Mouse (Mus musculus): ENCODE data around the gene Cltc.
"Not testable (repeated sequence)": the region's sequence is repeated elsewhere in the genome, so short reads cannot be mapped to it uniquely, and the experiment has no call there.

The Cltc gene

DNA sequence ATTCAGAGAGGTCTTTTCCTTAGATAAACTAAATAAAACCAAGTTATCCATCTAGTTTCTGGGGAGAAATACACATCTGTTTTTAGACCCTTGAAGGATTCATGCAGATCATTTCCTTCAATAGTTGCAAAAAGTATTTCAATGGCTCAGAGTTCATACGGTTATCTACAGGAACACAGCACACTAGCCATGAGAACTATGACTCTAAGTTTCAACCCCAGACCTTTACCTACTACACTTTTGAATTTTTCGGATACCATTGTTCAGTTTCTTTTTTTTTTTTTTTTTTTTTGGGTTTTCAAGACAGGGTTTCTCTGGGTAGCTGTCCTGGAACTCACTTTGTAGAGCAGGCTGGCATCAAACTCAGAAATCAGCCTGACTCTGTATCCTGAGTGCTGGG is 17.9 kb downstream of the Cltc start:
- no peak for DNase-seq (ENCODE audit: low read depth in 1 of 2, low spot score in 2 of 2)

DNA sequence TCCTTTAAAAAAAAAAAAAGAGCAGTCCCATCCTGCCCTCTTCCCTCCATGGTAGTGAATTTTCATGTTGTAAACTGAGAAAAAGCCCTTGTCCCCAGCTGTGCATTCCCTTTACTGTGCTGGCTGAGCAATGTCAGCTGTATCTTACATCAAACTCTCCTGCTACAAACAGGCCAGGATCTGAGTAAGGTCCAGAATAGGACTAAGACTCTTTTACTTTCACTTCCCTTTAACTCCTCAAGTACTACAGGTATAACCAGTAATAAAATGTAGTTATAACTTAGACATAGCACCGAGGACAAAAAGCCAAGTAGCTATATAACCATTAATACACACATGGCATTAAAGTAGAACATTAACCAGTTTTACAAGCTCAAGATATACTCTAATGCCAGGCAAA is 18.4 kb downstream of the Cltc start:
- no peak for DNase-seq (ENCODE audit: low read depth in 1 of 2, low spot score in 2 of 2)

DNA sequence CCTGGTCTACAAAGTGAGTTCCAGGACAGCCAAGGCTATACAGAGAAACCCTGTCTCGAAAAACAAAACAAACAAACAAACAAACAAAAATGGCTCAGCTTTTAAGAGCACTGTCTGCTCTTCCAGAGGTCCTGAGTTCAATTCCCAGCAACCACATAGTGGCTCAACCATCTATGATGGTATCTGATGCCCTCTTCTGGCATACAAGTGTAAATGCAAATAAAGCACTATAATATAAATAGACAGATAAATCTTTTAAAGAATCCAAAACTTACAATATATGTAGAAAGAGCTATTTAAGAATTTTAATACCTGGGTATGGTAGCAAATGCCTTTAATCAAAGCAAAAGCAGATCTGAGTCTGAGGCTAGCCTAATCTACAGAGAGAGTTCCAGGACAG is 19.1 kb downstream of the Cltc start:
- not testable (repeated sequence) for DNase-seq (ENCODE audit: low read depth in 1 of 2, low spot score in 2 of 2)

DNA sequence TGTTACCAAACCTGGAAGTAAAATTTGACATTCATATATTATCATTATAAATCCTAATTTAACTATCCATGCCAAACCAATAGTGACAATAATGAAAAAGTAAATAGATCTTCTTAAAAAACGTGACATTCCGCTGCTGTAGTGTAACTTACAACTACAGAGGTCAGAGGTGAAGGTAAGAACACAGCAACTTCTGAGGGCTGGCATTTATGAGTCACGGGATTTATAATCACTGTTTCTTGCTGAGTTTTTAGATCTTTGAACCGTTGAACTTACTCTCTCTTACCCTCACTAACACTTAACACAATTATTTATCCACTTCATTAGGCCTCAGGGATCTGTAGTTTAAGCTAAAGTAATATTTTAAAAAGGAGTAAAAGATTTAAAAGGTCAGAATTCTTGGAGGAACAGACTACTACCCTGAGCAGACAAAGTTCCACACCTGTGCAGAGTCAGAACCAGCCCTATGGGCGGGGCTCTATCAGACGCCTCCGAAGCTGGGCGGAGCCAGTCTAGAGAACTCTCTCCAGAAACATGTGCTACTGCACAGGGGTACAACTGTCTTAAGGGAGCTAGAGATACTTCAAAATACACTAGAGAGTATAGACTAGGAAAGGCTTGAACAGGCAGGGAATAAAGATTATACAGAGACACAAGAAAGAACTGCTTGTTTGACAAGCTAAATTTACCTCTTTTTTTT is 19.9 kb downstream of the Cltc start:
- no peak for DNase-seq (ENCODE audit: low read depth in 1 of 2, low spot score in 2 of 2)

DNA sequence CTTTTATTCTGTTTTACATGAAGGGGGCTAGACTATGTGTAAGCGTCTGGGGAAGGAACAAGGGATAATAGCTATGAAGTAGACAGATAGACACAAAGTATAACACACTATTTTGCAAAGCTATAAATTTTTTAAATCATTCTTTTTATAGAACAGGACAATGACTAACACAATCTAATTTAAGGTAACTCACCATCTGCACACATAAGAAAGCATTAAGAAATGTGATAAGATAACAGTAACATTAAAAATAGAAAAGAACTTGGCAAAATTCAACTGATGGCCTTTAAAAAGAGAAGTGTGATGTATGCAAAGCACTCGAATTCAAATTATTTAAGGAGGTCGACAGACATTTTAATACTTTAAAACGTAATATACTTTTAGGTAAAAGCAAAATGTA is 22.4 kb downstream of the Cltc start:
- no peak for DNase-seq (ENCODE audit: low read depth in 1 of 2, low spot score in 2 of 2)

DNA sequence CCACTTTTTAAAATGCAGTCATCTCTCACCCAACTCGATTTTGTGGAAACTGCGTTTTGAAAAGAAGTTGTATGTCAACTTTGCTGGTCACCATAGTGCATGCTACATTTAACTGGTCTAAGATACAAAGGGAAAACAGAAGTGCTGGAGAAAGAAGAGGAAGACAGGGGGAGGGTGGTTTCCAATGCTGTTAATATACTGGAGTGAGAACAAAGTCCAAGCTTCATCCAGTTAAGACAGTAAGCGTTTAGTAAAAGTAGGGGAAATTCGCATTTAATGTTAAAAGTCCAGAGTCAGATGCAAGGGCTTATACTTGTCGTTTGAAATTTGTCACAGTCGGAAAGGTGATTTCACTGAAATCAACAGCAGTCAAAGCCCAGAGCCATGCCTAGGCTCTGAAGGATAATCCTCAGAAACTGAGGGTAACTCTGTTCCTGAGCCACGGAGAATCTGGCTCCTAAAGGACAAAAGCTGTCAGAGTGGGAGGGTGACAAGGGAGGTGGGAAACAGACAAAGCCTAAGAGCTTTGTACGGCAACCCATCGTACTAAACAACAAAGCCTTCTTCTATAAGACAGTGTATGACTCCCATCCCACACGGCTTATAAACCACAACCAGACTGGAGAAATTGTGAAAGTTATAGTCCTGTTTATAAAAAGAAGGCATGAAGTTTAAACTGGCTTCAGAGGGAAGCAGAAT is 23.0 kb downstream of the Cltc start:
- no peak for DNase-seq (ENCODE audit: low read depth in 1 of 2, low spot score in 2 of 2)

DNA sequence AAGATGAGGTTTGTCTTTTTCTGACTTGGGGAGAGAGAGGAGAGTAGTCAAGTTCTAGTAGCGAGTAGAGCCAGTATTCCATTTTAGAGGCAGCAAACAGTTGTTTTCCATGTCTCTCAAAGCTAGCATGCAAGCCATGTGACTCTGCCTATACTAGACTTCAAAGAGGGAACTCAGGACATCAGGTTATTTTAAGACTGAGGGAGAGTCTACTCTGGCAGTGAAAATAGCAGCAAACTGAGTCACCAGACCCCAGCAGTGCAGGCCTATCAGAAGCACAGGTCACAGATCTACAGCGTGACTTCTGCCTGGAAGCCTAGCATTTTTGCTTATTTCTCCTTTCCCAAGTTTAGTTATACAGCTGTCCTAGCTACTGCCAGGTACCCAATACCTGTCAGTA is 25.9 kb downstream of the Cltc start:
- DNase-seq (ENCODE audit: low read depth in 1 of 2, low spot score in 2 of 2), result no peak

DNA sequence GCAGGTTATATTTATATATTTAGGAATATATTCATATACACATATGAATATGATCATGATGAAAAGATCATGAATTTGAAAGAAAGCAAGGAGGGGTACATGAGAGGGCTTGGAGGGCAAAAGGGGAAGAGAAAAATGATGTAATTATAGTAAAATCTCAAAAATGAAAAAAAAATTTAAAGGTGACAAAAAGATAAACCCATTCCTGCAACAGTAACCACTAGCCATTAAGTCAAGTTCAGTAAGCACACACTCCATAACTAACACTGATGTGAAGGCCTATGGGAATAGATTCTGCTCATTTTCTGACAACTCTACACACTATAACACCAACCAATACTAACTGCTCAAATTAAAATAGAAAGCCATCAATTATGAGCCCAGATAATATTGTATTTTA is 31.8 kb downstream of the Cltc start:
- DNase-seq (ENCODE audit: low read depth in 1 of 2, low spot score in 2 of 2), result no peak

DNA sequence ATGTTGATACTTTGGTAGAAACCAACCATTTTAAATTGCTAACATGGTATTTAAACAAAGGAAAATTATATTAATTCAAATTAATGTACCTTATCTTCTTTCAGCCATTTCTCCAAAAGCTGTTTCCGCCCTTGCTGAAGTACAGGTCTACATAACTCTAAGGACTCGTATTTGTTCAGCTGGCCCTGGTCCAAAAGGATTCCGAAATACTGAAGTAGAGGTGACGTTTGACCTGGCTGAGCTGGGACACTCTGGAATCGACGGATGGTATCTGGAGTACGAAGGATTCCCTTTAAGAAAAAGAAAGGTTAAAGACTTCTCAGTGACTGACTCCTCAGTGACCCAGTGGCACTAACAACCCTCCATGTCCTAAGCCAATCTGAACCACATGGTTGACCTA is 32.4 kb downstream of the Cltc start:
- DNase-seq (ENCODE audit: low read depth in 1 of 2, low spot score in 2 of 2), result no peak

DNA sequence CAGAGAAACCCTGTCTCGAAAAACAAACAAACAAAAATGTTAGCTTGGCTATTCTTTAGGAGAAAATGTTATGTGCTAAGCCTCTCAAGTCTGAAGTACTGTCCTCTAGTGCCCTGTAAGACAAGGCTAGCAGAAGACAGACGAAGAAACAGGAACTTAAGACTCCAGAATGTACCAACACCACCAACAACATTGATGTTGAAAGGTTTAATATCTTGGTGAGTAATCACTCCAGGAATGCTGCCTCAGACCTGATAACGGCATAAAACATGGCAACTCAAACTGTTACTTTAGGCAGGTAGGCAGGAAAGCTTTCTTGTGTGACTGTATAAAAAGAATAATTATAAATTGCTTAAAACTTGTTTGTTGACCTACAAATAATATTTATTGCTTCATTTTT is 33.4 kb downstream of the Cltc start:
- DNase-seq (ENCODE audit: low read depth in 1 of 2, low spot score in 2 of 2), result no peak

DNA sequence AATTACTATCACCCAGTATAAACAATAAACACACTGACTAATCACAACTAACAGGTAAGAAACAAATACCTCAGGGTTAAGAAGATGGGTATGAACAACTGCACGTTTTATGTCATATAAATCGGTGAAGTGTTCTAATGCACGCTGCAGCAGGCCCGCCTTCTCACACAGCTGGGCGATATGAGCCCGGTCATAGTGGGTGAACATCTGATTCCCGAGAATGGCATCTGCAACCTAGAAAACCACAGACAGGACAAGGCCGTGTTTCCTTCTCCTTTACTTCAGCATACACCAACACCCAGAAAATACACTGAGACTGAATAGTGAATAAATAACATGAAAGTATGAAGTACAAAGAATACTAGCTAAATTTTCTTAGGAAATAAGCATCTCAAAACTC is 38.0 kb downstream of the Cltc start:
- DNase-seq (ENCODE audit: low read depth in 1 of 2, low spot score in 2 of 2), result no peak

DNA sequence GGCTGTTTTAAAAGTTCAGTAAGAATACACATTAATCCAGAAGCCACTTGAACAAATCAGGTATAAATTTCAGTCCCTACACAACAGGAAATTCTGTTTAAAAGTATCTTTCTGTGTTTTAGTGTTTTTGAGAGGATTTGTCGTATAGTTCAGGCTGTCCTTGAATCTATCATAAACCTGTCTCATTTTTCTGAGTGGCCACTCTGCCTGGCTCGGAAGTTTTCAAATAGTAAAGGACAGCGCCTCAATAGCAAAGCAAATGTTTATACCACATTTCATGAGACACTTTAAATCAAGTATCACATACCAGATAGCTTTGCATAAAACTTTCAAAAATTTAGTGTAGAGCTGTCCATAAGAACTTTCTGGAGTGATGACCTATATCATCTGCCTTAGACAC is 39.0 kb downstream of the Cltc start:
- DNase-seq (ENCODE audit: low read depth in 1 of 2, low spot score in 2 of 2), result no peak

DNA sequence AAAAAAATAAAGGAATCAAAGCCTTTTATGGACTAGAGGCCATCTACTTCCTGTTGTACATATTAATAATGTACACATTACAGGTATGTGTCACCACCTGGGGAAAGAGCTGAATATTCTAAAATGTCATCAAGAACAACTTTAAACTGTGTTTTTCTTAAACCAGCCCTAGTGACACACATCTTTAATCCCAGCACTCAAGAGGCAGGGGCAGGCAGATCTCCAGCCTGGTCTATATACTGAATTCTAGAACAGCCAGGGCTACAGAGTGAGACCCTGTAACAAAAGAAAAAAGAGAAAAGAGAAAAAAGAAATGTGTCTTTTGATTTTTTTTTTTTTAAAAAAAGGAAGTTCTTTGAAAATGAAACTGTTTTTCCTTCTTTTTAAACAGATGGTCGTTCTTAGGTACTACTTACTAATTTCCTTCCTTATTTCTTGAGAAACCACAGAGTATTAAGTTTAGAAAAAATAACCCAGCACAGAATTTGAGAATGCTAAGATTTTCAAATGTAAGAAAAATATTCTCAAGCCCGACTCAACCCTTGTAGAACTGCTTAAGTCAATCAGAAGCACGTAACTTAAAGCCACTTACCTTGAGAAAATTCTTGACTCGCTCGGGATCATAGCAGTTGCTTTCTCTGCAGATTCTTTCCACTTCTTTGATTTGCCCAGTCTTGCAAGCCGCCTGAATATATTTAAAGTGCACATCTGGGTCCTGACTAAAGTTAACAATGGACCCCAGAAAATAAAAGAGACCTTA is 39.9 kb downstream of the Cltc start:
- DNase-seq (ENCODE audit: low read depth in 1 of 2, low spot score in 2 of 2), result no peak

DNA sequence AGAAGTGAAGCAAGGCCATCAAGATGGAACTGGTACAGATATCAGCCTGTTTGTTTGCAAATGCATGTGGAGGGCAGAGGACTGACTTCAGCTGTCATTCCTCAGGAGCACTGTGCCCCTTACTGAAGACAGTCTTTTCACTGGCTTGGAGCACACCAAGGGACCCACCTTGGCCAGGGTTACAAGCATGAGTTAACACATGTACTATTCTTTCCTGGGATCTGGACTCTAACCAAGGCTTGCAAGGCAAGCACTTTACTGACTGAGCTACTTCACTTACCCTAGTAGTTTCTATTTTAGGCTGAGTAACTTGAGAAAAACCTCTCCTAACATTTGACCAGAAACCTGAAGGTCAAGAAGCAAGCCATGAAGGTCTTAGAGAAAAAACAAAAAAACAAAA is 42.8 kb downstream of the Cltc start:
- DNase-seq (ENCODE audit: low read depth in 1 of 2, low spot score in 2 of 2), result no peak

DNA sequence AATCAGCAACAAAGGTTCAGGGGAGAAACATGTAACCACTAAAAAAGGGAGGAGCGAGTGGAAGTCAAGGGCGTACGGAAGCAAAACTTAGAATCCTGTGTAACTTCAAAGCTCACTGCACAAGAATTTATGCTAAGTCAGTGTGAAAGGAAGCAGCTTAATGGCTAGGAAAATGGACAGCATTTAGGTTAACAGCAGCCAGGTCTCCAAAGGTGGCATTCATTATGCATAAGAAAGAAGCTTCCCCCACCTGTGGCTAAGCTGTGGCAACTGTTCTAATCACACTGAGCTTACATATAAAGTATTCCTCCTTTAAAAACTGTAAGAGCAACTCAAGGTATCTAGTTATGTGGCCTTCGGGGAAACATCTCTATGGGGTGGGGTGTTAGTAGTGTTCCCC is 56.2 kb downstream of the Cltc start:
- no peak for DNase-seq (ENCODE audit: low read depth in 1 of 2, low spot score in 2 of 2)

DNA sequence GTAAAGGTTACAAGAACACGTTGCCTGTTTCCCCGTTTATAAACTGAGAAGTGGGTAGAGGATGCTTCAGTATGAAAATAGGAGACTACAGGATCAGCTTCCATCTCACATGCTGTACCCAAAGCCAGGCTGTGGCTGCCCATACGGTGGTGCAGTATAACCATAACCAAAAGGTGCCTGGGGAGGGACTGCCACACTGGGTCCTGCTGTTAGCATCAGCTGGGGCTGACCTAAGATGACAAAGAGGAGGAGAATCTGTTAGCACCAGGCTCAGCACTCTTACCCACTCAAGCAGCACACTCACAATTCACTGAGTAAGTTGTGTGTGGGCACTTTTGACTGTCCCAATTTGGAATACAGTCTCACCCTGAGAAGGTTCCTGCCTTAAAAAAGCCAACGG is 61.9 kb downstream of the Cltc start:
- no peak for DNase-seq (ENCODE audit: low read depth in 1 of 2, low spot score in 2 of 2)

DNA sequence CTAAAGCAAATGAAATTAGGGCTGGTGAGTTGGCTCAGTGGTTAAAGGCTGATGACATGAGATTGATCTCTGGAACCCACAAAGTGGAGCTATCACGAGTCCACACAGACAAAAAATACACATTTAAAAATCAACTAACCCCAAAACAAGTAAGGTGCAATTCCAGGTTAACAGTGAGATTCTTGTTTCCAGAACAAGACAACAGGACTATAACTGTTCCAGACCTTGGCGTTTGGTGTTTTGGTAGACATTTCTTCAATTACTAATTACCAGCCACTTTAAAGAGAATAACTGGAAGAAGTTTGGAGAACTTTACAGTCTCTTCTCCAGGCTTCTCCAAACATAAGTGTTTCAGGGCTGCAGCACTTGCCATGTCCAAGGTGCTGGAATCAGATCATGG is 64.8 kb downstream of the Cltc start:
- no peak for DNase-seq (ENCODE audit: low read depth in 1 of 2, low spot score in 2 of 2)

DNA sequence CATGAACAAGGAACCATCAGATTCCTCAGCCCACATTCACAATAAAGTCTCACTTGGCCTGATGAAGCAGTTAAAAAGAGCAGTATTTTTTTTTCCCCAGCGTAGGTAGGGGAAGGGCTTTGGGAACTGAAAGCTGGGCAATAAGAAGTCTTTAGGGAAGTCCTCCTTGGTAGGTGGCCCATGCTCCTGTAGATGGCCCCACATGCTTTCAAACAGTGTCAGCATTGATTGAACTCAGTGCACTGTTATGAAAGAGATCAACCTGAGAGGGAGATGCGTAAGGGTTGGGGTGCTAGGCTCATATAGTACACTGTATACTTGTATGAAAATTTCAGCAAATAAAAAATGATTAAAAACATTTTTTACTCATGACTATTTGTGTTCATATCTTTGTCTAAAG is 65.4 kb downstream of the Cltc start:
- DNase-seq (ENCODE audit: low read depth in 1 of 2, low spot score in 2 of 2), result no peak

DNA sequence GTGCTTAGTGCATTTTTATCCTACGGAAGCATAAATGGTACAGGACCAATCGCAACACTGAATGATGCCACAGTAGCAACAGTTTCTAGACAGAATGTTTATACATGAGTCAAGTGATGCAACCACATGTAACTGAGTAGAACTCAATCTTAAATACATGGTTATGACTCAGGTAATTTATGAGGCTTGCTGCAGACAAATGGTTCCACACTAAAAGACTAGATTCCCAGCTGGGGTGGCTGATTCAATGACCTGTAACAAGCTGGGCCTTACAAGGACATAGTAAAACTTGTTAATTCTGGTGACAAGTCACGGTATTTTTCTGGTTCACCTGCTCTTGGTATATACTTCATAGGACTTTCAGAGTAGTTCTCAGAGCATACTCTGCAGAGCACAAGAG is 65.9 kb downstream of the Cltc start:
- DNase-seq (ENCODE audit: low read depth in 1 of 2, low spot score in 2 of 2), result no peak

DNA sequence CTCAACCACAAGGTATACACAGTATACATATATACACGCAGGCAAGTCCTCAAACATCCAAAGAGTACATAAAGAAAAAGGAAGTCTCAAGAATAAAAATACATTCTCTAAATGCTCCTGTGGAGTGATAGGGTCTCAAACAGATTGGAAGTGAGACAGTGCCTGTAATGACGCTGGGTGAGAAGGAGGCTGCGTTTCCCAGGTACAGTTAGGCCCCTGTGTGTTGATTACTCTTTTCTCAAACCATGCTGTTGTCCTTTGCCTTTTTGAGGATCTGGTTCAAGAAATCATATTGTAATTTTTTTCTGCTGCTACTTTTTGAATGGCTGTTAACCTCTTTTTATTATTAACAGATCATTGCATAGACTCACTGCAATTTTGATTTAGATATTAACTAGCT is 67.0 kb downstream of the Cltc start:
- DNase-seq (ENCODE audit: low read depth in 1 of 2, low spot score in 2 of 2), result no peak

DNA sequence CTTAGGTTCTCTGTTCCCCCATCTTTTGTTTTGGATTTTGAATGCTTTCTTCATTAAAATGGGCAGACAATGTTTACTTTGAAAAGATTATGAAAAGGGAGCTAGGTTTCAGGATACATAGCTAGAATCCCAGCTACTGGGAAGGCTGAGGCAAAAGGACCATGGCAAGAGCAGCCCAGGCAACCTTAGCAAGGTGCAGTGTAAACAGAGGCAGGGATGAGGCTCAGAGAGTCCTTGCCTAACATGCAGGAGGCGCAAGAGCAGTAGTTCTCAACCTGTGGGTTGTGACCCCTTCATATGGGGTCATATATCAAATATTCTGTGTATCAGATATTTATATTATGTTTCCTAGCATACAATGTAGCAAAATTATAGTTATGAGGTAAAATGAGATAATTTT is 72.0 kb downstream of the Cltc start:
- DNase-seq (ENCODE audit: low read depth in 1 of 2, low spot score in 2 of 2), result no peak

All from monocyte, adult 2 months (primary cell).